Mouse (Mus musculus): ENCODE measurements around the gene Luzp1.
A peak's percentile ranks its signal among the peaks of the same experiment; 100 is the strongest.

Luzp1 gene

DNA sequence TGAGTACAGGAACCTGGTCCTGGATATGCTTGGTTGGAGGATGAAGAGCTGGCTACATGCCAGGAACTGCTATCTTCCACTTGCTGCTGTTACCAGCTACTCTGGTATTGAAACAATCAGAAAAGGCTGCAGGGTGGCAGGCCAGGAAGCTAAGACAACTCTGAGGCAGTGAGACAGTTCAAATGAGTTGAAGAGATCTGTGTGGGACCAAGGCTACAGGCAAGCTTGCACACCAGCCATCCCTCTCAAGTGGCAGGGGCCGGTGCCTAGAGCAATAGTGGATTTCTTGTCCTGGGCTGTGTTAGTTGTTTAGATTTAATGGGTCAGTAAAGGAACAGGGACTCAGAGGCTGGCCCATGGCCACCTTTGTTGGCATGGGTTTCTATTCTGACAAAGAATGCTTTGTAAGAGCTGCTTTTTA is 78.8 kb downstream of the Luzp1 start:
- DNase-seq (ENCODE audit: low spot score): peak; percentile 39

DNA sequence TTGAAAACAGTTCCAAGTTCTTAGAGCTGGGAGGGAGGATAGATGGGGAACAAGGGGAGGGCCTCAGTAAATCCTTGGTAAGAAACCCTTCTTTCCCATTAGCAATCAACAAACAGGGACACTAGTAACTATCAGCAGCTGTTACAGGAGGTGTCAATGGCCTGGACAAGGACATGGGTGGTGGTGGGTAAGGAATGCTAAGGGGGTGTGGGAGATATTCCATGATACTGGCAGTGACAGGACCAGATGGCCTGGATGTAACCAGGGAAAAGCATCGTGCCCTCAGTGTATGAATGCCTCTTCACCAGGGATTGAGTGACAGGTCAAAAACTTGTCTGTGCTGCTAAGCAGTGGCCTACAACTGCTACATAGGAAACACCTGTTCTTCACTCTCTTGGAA is 83.5 kb downstream of the Luzp1 start:
- no peak for DNase-seq (ENCODE audit: low spot score)

DNA sequence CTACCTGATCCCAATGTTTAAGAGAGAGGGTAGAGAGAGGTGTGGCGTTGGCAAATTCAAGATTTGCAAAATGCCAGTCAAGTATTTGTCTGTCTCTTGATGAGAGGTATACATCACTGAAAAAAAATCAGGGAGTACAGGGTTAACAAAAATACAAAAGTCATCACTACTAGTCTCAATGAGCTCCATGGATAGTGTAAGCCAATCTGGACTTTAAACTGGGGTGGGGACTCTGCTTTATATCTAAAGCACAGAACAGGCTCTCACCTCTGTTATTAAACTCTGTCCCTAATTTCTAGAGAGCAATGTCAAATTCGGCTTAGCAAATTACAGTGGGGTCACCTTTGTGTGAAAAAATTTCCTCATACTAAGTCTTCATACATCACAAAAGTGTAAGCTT is 88.1 kb downstream of the Luzp1 start:
- no peak for DNase-seq (ENCODE audit: low spot score)

DNA sequence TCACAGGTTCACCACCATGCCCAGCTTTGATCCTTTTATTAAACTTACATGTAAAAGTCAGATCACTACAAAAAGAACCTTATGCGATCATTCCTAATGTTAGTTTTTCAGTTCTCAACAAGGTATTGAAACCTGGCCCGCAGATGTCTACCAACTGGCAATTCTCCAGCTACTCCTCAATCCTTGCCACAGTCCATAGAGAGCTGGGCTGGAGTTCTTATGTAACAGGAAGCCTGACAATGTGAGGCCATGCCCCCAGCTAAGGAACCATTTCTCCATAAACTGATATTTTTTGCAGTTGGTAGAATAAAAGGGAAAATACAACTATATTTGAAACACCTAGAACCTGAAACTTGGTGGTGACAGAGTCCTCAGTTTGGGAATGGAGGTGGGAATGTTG is 90.1 kb downstream of the Luzp1 start:
- DNase-seq (ENCODE audit: low spot score): no peak

DNA sequence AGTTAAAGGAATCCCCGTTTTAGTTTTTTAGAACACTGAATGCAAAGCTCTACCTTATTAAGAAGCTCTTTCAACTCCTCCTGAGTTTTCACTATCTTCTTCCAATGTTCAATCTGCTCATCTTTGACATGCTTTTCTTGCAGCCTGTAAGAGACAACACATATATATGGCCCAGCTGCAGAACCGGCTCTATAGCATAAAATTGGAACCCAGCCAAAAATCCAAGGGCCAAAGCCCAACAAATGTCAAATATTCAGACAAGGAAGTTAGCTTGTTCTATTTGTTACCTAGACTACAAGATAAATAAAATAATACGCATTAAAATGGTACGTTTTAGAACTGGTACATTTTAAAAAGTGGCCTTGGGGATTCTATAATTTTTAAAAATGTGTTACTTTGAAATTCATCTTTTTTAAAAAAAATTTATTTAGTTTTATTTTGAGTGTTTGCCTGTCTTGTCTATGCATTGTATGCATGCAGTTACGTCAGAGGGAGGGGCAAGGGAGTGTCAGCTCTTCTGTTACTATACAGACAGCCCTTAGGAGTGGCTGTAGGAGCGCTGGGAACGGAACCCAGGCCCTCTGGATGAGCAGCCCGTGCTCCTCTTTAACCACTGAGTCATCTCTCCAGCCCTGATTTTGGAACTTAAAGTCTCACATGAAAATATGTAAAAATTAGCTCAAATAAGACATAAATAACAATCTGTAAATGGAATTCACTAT is 90.9 kb downstream of the Luzp1 start:
- DNase-seq (ENCODE audit: low spot score): no peak

DNA sequence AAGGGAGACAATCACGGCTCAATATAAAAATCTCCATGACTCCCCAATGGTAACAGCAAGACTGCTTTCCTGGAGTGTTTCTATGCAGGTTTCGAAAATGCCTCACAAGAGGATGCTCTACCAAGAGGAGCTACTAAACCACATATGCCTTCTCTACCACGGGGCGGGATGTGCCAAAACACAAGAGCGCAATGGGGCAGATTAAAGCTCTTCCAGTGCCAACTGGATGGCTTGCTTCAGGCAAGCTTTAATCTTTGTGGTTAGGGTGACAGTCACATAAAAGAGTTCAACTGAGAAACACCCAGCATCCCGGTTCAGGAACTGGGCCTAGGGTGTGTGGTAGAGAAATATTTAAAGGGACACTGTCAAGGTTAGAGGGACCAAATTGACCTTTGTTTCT is 93.2 kb downstream of the Luzp1 start:
- no peak for DNase-seq (ENCODE audit: low spot score)

DNA sequence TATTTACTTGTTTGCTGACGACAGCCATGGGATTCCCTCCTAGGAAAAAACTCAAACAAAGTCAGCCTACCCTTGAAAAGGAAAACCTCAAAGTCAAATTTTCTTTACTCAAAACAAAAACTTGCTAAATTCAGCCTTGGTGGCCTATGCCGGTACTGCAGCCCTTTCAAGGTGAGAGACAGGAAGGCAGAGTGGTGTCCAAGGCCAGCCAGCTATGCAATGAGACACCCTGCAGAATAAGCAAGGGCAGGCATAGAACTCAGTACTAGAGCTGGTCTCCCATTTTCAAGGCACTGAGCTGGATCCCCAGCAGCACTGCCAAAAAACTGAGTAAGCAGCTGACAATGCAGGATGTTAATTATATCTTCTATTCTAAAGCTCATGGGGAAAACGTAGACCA is 99.1 kb downstream of the Luzp1 start:
- DNase-seq (ENCODE audit: low spot score): no peak

DNA sequence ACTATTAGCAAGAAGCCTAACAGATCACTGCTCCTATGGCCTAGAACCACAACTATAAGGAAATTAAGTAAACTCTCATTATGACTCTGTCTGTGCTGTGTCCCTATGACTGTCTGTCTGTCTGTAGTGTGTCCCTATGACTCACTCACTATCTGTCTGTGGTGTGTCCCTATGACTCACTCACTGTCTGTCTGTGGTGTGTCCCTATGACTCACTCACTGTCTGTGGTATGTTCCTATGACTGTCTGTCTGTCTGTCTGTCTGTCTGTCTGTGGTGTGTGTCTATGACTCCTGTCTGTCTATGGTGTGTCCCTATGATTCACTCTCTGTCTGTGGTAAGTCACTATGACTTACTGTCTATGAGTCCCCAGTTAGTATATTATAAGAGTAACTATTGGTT is 100.4 kb downstream of the Luzp1 start:
- DNase-seq (ENCODE audit: low spot score): no peak

DNA sequence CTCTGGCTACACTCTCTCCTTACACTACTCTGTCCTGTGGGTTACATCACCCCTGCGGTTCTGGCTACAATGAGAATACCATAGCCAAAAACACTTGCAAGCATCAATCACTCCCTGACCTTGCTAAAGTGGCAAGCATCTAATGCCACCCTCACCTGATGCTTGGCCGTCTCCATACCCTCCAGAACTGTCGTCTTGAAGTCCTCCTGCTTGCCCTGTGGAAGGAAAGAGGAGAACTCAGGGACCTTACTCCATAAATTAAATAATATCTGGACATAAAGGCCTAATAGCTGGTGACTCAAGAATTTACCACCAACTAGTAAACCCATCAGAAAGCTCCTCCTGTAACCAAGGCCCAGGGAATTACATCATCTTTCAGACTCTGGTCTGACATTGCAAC is 112.3 kb downstream of the Luzp1 start:
- no peak for DNase-seq (ENCODE audit: low spot score)

DNA sequence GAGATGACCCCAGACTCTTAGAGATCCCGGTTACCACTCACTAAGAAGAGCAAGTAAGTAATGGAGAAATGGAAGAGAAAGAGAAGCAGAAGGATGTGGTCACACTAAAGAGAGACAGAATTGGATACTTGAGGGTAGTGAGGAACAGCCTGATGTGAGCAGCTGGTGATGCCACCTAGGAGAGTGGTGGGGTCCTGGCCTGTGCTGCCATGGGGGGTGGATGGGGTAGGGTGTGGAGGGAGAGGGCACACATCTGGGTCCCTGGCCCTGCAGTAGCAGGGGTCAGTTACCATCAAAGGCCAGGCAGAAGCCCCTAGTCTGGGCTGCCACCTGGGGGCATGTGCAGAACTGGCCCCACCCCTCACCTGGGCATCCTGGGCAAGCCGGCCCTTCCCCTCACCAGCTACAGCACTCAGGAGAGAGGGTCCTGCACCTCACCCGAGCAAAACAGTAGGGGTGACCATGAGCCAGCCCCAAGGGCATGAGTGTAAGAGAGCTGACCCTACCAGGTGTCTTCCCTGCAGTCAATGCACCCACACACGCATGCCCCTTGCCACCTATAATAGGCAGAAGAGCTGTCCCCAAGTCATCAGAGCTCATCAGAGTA is 117.8 kb downstream of the Luzp1 start:
- DNase-seq (ENCODE audit: low spot score): no peak

DNA sequence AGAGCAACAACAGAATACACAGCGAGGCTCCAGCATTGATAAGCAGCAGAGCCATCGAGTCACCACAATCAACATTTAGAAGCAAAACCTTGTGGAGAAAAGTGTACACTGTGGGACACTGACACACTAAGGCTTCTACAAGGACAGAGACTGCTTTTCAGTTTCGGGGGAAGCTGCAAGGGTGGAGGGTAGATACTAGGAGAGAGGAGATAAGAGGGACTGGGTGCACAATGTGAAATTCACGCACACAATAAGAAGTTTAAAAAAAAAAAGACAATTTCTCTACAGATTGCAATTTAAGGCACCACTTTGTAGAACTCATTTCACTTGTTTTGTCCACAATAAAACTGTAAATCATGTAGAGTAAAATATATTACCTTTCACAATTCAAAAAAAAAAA is 118.4 kb downstream of the Luzp1 start:
- no peak for DNase-seq (ENCODE audit: low spot score)

DNA sequence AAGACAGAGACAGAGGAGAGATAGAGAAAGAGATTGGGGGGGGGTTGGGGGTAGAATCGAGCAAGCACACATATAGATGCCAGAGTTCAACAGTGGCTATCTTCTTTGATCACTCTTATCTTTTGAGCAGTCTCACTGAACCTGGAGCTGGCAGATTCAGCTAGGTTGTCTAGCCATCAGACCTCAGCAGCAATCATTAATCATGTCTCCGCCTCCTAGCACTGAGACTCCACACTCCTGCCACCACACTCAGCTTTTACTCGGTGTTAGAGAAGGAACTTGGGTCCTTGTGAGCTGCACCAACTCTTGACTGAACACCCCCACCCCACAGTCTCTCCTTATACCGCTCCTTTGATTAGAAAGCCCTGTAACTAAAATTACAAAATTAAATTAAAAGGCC is 122.5 kb downstream of the Luzp1 start:
- no peak for DNase-seq (ENCODE audit: low spot score)

DNA sequence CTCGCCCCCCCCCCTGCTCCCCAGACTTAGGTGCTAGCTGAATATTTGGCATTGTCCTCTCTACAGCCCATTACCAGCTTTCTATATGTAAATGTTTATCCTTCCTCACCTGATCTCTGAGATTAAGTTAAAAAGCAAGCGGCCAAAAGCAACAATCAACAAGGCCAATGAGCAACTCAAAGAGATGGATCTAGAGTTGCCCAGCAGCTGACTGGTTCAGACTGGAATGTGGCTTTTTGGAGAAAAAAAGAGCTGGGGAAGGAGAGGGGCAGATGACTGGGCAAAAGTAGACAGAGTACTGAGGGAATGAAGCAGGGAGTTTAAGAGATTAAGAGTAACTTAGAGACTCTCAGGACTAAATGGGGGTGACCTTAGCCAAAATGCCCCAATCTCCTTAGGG is 124.4 kb downstream of the Luzp1 start:
- no peak for DNase-seq (ENCODE audit: low spot score)

DNA sequence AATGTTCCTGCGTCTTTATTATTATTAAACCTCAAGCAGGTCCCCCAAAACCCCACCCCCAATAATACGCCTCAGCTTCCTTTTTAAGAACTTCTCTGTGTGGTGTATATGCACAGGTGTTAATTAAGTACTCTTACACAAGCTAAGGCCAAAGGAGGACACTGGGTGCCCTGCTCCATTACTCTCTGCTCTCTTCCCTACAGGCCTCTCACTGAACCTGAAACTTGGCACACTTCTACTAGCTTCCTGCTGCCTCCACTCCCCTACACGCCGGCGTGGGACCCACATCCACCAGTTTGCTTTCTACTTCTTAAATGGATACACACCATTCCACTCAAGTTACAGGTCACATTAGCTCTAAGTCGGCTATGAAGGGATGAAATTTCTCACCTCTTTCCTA is 125.7 kb downstream of the Luzp1 start:
- DNase-seq (ENCODE audit: low spot score): no peak

DNA sequence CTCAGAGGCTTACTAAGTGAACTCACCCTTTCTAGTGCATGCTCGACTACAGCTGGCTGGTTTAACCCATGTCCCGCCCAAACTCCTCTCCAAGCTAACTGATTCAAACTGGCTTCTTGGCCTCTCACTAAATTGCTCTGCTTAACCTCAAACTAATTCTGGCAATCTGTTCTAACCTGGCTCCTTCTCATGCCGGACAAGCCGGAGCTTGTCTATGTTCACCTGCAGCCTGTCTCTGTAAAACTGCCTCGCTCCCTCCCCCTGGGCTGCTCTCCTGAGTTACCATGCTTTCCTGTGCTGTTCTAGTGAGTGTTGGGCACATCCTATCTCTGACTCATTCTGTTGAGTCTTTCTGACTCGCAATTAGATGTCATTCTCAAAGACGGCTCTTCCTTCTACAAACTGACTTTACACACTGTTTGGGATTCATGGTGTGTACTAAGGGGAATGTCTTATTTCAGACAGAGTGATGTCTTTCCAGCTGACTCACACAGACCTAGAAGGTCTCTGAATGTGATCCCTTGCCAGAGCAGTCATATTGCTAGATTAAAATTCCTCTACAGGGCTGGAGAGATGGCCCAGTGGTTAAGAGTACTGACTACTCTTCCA is 128.8 kb downstream of the Luzp1 start:
- DNase-seq (ENCODE audit: low spot score): no peak

DNA sequence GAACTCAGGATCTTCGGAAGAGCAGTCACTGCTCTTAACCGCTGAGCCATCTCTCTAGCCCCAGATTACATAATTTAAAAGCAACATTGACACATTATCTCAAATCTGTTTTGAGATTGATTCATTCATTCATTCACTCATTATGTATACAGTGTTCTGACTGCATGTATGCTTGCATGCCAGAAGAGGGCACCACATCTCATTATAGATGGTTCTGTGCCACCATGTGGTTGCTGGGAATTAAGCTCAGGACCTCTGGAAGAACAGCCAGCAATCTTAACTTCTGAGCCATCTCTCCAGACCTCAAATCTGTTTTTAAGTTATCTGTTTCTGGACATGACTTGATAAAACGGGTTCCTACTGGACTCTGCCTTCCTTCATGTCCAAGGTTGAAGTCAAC is 130.3 kb downstream of the Luzp1 start:
- DNase-seq (ENCODE audit: low spot score): no peak

DNA sequence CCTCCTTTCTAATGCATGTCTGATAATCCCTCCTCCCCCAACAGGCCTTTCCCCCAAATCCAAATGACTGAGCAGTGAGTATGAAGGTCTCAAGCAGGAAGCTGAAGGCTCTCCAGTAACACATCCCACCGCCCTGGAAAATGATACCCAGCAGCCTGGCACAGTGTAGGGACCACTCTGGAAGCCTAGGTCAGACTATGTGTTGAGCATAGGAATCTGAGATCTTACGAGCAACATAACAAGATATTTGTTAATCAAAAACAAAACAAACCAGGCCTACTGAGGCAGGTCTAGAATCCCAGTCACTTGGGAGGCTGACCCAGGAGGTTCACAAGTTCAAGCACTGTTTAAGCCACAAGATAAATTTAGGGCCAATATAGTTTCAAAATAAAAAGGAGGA is 131.0 kb downstream of the Luzp1 start:
- no peak for DNase-seq (ENCODE audit: low spot score)

DNA sequence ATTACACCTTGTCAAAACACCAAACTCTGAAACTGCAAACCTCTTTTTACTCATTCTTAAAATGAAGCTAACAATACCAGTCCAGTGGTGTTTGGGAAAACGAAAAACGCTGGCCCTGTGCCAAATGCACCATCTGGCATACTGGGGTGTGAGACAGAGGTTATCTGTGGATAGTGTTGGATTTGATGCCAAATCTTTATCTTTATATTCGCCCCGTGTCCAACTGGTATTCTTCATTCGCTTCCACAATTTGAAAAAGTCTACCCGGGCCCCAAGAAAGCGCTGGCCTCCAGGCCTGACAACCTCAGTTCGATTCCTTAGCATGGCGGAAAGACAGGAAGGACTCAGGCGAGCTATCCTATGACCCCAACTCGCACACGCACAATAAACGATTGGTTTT is 131.9 kb downstream of the Luzp1 start:
- DNase-seq (ENCODE audit: low spot score): peak; percentile 55

DNA sequence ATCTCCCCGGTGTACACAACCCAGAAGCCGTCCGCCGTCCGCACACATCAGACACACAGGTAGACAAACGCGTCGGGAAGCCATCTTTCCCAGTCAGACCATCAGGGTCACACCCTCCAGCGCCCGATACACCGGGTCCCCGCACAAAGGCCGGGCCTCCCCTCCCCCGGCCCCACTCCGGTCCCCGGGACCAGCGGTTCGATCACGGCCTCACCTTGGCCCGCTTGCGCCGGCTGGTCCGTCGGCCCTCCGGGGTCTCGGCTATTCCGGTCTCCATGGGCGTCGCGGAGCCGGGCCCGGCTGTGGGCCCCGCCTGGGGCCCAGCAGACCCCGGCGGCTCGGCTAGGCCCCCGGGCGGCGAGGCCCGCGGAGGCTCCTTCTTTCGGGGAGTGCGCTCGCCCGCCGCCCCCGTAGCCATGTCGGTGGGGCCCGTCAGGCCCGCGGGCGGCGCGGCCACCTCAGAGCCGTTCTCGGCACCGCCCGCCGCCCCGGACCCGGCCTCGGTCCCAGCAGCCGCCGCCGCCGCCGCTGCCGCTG is 132.5 kb downstream of the Luzp1 start:
- peak; percentile 16 for DNase-seq (ENCODE audit: low spot score)

DNA sequence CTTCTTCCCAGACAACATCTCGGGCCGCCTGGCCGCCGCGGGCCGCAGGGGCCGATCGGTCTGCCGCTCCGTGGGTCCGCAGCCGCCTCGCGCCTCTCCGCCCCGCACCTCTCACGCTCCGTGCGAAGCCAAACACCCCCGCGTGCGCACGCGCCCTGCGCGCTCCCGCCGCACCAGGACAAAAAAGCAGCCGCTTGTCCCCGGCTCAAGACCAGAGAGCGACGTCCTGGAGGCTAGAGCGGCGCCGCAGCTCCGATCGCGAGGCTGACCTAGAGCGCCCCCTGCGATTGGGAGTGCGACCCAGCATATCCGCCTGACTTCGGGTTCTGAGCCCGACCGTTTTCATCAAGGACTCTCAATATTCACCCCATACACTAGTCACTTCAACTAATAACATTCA is 133.0 kb downstream of the Luzp1 start, which contains the start of gene Kdm1a:
Gene Kdm1a, minus strand, starts transcription at position 156 of the 400 bp plus-strand sequence.
- peak; percentile 94 for DNase-seq (ENCODE audit: low spot score)
